In genomic region chrX:37048066-37048889, GRCm38 (mm10) we compare ENCODE assay signal across 9 mouse cellular contexts. TPM values are rescaled to one million over a fixed set of nuclear protein-coding genes. Genes with fewer than 3 reads are reported as not detected.
DNase-seq lines count a peak whose midpoint lies in the region; ATAC-seq and TF ChIP-seq lines count a peak whose summit lies in the region.
"Had no signal": no experiment of that assay in that cellular context is flagged by ENCODE, and none has a peak within 500 bp of the region (broad histone marks: within the 10 kb centered on the region; RNA-seq: fewer than 3 reads in every experiment).

Gene Sowahd, plus strand, starts transcription at chrX:37048845.

- TF ChIP-seq CTCF in ES-Bruce4 (IDR thresholded peaks at IDR 0.05; ENCODE audit: low read depth, low read length): no peak
- no peak for TF ChIP-seq CTCF in forebrain, postnatal 0 days (IDR thresholded peaks at IDR 0.05; ENCODE audit: low read depth)
- no peak for TF ChIP-seq CTCF in liver, embryonic 14.5 days (IDR thresholded peaks at IDR 0.05; ENCODE audit: low read depth)
- no peak for TF ChIP-seq CTCF in stomach, postnatal 0 days (IDR thresholded peaks at IDR 0.05; ENCODE audit: low read depth)

- H3K27ac ChIP-seq in ES-Bruce4 (ENCODE audit: insufficient read depth, low read length): no peak within 1 kb of the TSS
- H3K27ac ChIP-seq in forebrain, postnatal 0 days (ENCODE audit: low read depth, low read length): no peak within 1 kb of the TSS
- H3K27ac ChIP-seq in liver, embryonic 14.5 days: no peak within 1 kb of the TSS
- no peak within 1 kb of the TSS for H3K27ac ChIP-seq in stomach, postnatal 0 days (replicated peaks)

- peak within 1 kb of the TSS; percentile 50 for H3K4me3 ChIP-seq in ES-Bruce4 (ENCODE audit: low read depth, low read length)
- peak within 1 kb of the TSS; percentile 34 for H3K4me3 ChIP-seq in forebrain, postnatal 0 days (ENCODE audit: low read depth, low read length)
- peak within 1 kb of the TSS in 1 of 2 experiments; percentile 8; a peak in 1 of 4 replicates for H3K4me3 ChIP-seq in liver, embryonic 14.5 days (ENCODE audit: insufficient read depth in 1 of 2, low read depth in 2 of 2, low read length in 2 of 2)
- peak within 1 kb of the TSS; percentile 37 for H3K4me3 ChIP-seq in stomach, postnatal 0 days (ENCODE audit: low read depth, low read length)
- H3K4me3 ChIP-seq: erythroblast, embryonic 14.5 days had no signal

- WGBS in forebrain, postnatal 0 days: 25% methylated on average over 38 of the region's 38 CpGs
- 7% methylated on average over 36 of the region's 38 CpGs for WGBS in liver, embryonic 14.5 days (ENCODE audit: insufficient replicate concordance)
- WGBS in stomach, postnatal 0 days: 11% methylated on average over 26 of the region's 38 CpGs

- no peak for TF ChIP-seq EP300 in ES-Bruce4 (IDR thresholded peaks at IDR 0.05; ENCODE audit: insufficient read depth, low read depth, low read length)
- no peak for TF ChIP-seq EP300 in liver, embryonic 14.5 days (IDR thresholded peaks at IDR 0.05; ENCODE audit: low read depth)
- no peak for TF ChIP-seq EP300 in stomach, postnatal 0 days (optimal IDR thresholded peaks at IDR 0.05)

- no peaks in the 10 kb centered on the region for H3K9me3 ChIP-seq in ES-Bruce4 (replicated peaks; ENCODE audit: control insufficient read depth, insufficient read depth, low read length, poor library complexity, severe bottlenecking)
- H3K9me3 ChIP-seq in forebrain, postnatal 0 days (ENCODE audit: low read length): no peaks in the 10 kb centered on the region
- H3K9me3 ChIP-seq in liver, embryonic 14.5 days (ENCODE audit: control insufficient read depth, low read length): no peaks in the 10 kb centered on the region
- H3K9me3 ChIP-seq in stomach, postnatal 0 days (ENCODE audit: control insufficient read depth, low read length): no peaks in the 10 kb centered on the region

- no peak for ATAC-seq in forebrain, postnatal 0 days
- ATAC-seq in liver, embryonic 14.5 days (ENCODE audit: insufficient read depth): no peak
- no peak for ATAC-seq in stomach, postnatal 0 days (ENCODE audit: low FRiP score, low TSS enrichment)

- peak within 1 kb of the TSS; percentile 11; the same call in 1 of the 2 replicates for H3K9ac ChIP-seq in ES-Bruce4 (ENCODE audit: low read depth, poor library complexity, severe bottlenecking)
- H3K9ac ChIP-seq in forebrain, postnatal 0 days: peak within 1 kb of the TSS; percentile 18; the same call in 1 of the 2 replicates
- H3K9ac ChIP-seq in liver, embryonic 14.5 days (replicated peaks): no peak within 1 kb of the TSS
- H3K9ac ChIP-seq in stomach, postnatal 0 days (ENCODE audit: low read length): no peak within 1 kb of the TSS

- peaks cover 1% of the 10 kb centered on the region for H3K4me1 ChIP-seq in ES-Bruce4 (ENCODE audit: control insufficient read depth, insufficient read depth, low read length)
- no peaks in the 10 kb centered on the region for H3K4me1 ChIP-seq in forebrain, postnatal 0 days (ENCODE audit: insufficient read depth)
- H3K4me1 ChIP-seq in liver, embryonic 14.5 days (replicated peaks; ENCODE audit: control insufficient read depth in 2 of 2, insufficient read depth in 2 of 2, low read length in 1 of 2): no peaks in the 10 kb centered on the region
- H3K4me1 ChIP-seq in stomach, postnatal 0 days (replicated peaks; ENCODE audit: control insufficient read depth, insufficient read depth): no peaks in the 10 kb centered on the region

- no peaks in the 10 kb centered on the region for H3K27me3 ChIP-seq in ES-Bruce4 (ENCODE audit: control insufficient read depth, insufficient read depth, low read length, poor library complexity, severe bottlenecking)
- H3K27me3 ChIP-seq in forebrain, postnatal 0 days (ENCODE audit: insufficient read depth, low read length): no peaks in the 10 kb centered on the region; the same call in 1 of the 2 replicates
- peaks cover 37% of the 10 kb centered on the region for H3K27me3 ChIP-seq in liver, embryonic 14.5 days (ENCODE audit: control insufficient read depth, insufficient read depth, low read length)
- no peaks in the 10 kb centered on the region for H3K27me3 ChIP-seq in stomach, postnatal 0 days (ENCODE audit: control insufficient read depth, insufficient read depth, low read length)

- peak; percentile 10 for DNase-seq in adrenal gland, postnatal 10 days
- no peak for DNase-seq in adrenal gland, postnatal 25 days
- DNase-seq in forebrain, postnatal 0 days: no peak
- no peak for DNase-seq in liver, embryonic 14.5 days (ENCODE audit: low read depth in 3 of 3, low spot score in 3 of 3)
- DNase-seq in stomach, postnatal 0 days (ENCODE audit: low spot score): peak; percentile 14
- DNase-seq in urinary bladder, postnatal 14 days (ENCODE audit: low spot score): no peak
- DNase-seq in thymus, postnatal 36 days: no peak

- TF ChIP-seq POLR2A in ES-Bruce4 (IDR thresholded peaks at IDR 0.05; ENCODE audit: insufficient read depth, low read length): no peak

- no peaks in the 10 kb centered on the region for H3K36me3 ChIP-seq in ES-Bruce4 (ENCODE audit: control insufficient read depth, insufficient read depth, low read length, poor library complexity, severe bottlenecking)
- H3K36me3 ChIP-seq in forebrain, postnatal 0 days (ENCODE audit: insufficient read depth): no peaks in the 10 kb centered on the region
- no peaks in the 10 kb centered on the region for H3K36me3 ChIP-seq in liver, embryonic 14.5 days (replicated peaks; ENCODE audit: control insufficient read depth, insufficient read depth, low read depth)
- H3K36me3 ChIP-seq in stomach, postnatal 0 days (ENCODE audit: control insufficient read depth, insufficient read depth, low read length): no peaks in the 10 kb centered on the region

- H3K4me2 ChIP-seq in forebrain, postnatal 0 days (ENCODE audit: low read depth): peak within 1 kb of the TSS; percentile 65
- peak within 1 kb of the TSS; percentile 27 for H3K4me2 ChIP-seq in liver, embryonic 14.5 days (ENCODE audit: low read depth)
- peak within 1 kb of the TSS; percentile 59 for H3K4me2 ChIP-seq in stomach, postnatal 0 days (replicated peaks; ENCODE audit: low read depth)

RNA-seq across cellular contexts. Expression of gene Sowahd, which starts in this region (rescaled TPM):
- under 1 TPM; 0.27 to 0.30 TPM for total RNA-seq in adrenal gland, postnatal 10 days (2021)
- total RNA-seq in adrenal gland, postnatal 25 days (2021): not detected in 2 replicates
- polyA plus RNA-seq in ES-Bruce4 (2011; ENCODE audit: insufficient read depth, insufficient read length, low read depth, missing spikeins): not detected in 2 replicates
- total RNA-seq in forebrain, postnatal 0 days (2014; rRNA removed): not detected in 2 replicates
- 0.12 TPM in 1 of 2 replicates, not detected in the other for polyA plus RNA-seq in forebrain, postnatal 0 days (2015; fragmentation: Nextera tagmentation; extraction: Ambion mirVana)
- 0.02 TPM in 1 of 2 replicates, not detected in the other for polyA plus RNA-seq in liver, embryonic 14.5 days (2012; rRNA removed)
- polyA plus RNA-seq in liver, embryonic 14.5 days (2014; fragmentation: Nextera tagmentation; extraction: Ambion mirVana): 0.11 TPM in 1 of 2 replicates, not detected in the other
- 0.16 and 0.21 TPM in 2 replicates for polyA plus RNA-seq in stomach, postnatal 0 days (2015; fragmentation: Nextera tagmentation; extraction: Ambion mirVana)
- polyA plus RNA-seq: erythroblast, embryonic 14.5 days had no signal

Comparison
In these comparisons a context has a peak if more than half of its experiments do, and no peak if none do; other contexts are left out.
1. Peak in DNase-seq in adrenal gland, postnatal 10 days; RNA of the gene not detected or under 1 TPM.
2. Peak in DNase-seq, H3K4me3 ChIP-seq and H3K4me2 ChIP-seq in stomach, postnatal 0 days; RNA of the gene not detected or under 1 TPM.
3. H3K9ac ChIP-seq: peak in ES-Bruce4 (single experiment) and forebrain, postnatal 0 days (single experiment); none in liver, embryonic 14.5 days (single experiment) and stomach, postnatal 0 days (single experiment).
4. Peak in every context shown above with its lines, with median percentiles within 50 percentile points of each other: H3K4me2 ChIP-seq.